Mouse (Mus musculus): ENCODE results near the gene Ccl11.

- TF ChIP-seq MYOD1 (IDR thresholded peaks at IDR 0.05; ENCODE audit: control insufficient read depth in 1 of 3, insufficient read length in 2 of 3, low read depth in 2 of 3) (no peak), MAX (IDR thresholded peaks at IDR 0.05; ENCODE audit: low read depth) (no peak), POLR2A (IDR thresholded peaks at IDR 0.05; ENCODE audit: insufficient read length, low read depth) (no peak), E2F4 (IDR thresholded peaks at IDR 0.05; ENCODE audit: insufficient read depth) (no peak), USF1 (IDR thresholded peaks at IDR 0.05; ENCODE audit: low read depth) (no peak), CEBPB (IDR thresholded peaks at IDR 0.05; ENCODE audit: insufficient read depth, poor library complexity, severe bottlenecking) (no peak), POLR2AphosphoS2 (IDR thresholded peaks at IDR 0.05; ENCODE audit: insufficient read length, low read depth) (no peak), TCF12 (IDR thresholded peaks at IDR 0.05; ENCODE audit: insufficient read depth, poor library complexity, severe bottlenecking) (no peak), REST (IDR thresholded peaks at IDR 0.05; ENCODE audit: insufficient read depth, insufficient read length) (no peak), MYOG (IDR thresholded peaks at IDR 0.05; ENCODE audit: control insufficient read depth in 1 of 3, insufficient read depth in 1 of 3, insufficient read length in 2 of 3, low read depth in 2 of 3) (no peak), SRF (IDR thresholded peaks at IDR 0.05; ENCODE audit: control insufficient read depth, insufficient read length, low read depth) (no peak), TCF3 (IDR thresholded peaks at IDR 0.05; ENCODE audit: insufficient read length, low read depth) (no peak)
Measured at GRCm38 (mm10) chr11:82063454-82063853, 5.8 kb downstream of the Ccl11 start.

All from myocyte (in vitro differentiated cells).